Mouse (Mus musculus) C2C12 (cell line): Measurements from ENCODE around the gene Mlx.

Experiments used
- CEBPB ChIP-seq: IDR thresholded peaks from one replicate; pipeline ENCODE4 v1.6.1; 2011; ENCODE audit warnings: low read depth, mild to moderate bottlenecking, control low read depth, moderate library complexity
- CTCF ChIP-seq: IDR thresholded peaks from one replicate; pipeline ENCODE4 v1.5.1; 2011; ENCODE audit not compliant: control insufficient read depth, insufficient read depth, insufficient read length
- FOSL1 ChIP-seq: IDR thresholded peaks from one replicate; pipeline ENCODE4 v1.8.0; 2011; ENCODE audit warnings: mild to moderate bottlenecking, low read length; ENCODE audit not compliant: poor library complexity, insufficient read depth, severe bottlenecking
- MAX ChIP-seq: IDR thresholded peaks from one replicate; pipeline ENCODE4 v1.6.1; 2011; ENCODE audit warnings: mild to moderate bottlenecking, control low read depth
- MYOD1 ChIP-seq: IDR thresholded peaks from one replicate; pipeline ENCODE4 v1.6.1; 2011; ENCODE audit warnings: low read depth; ENCODE audit not compliant: control insufficient read depth, insufficient read length
- MYOG ChIP-seq: IDR thresholded peaks from one replicate; pipeline ENCODE4 v1.6.1; 2011; ENCODE audit not compliant: control insufficient read depth, insufficient read length; ENCODE audit errors: extremely low read depth
- USF1 ChIP-seq: IDR thresholded peaks from one replicate; pipeline ENCODE4 v1.6.1; 2011; ENCODE audit warnings: low read depth, mild to moderate bottlenecking, control low read depth, moderate library complexity

GRCm38 (mm10) chr11:101061049-101061448, 26.0 kb upstream of the Mlx start:
- TF ChIP-seq CTCF (no peak), MAX (no peak), MYOG (no peak), CEBPB (no peak), USF1 (no peak), FOSL1 (no peak), MYOD1 (no peak)
